Mouse (Mus musculus) embryo, embryonic 9.5 days (tissue): ENCODE results near the gene Defa32.
"Not testable (repeated sequence)": the region's sequence is repeated elsewhere in the genome, so short reads cannot be mapped to it uniquely, and the experiment has no call there.

ENCODE experiments used
- DNase-seq: peaks from one replicate; pipeline ENCODE4 v3.0.0-alpha.2; 2017; ENCODE audit errors: extremely low spot score

The Defa32 gene

GRCm38 (mm10) chr8:21528732-21529131, at the start of gene Defa32:
Gene Defa32, plus strand, starts transcription at chr8:21529032.
- DNase-seq = not testable (repeated sequence)

GRCm38 (mm10) chr8:21508958-21509357, 19.9 kb upstream of the Defa32 start, which contains the start of gene Defa20:
Gene Defa20, plus strand, starts transcription at chr8:21509258.
- DNase-seq = not testable (repeated sequence)

- DNase-seq = not testable (repeated sequence)
These were observed 36.3 kb downstream of the Defa32 start, which contains the start of gene Defa37 for GRCm38 (mm10) chr8:21565086-21565485. Gene Defa37, plus strand, starts transcription at chr8:21565386.
